Mouse (Mus musculus) layer of hippocampus, adult 8-10 months (tissue): ENCODE data around the gene Smim12. TPM values are rescaled to one million over a fixed set of nuclear protein-coding genes. Genes with fewer than 3 reads are reported as not detected.

Source experiments
- total RNA-seq, 4 experiments: library from RNA; stranded (reverse); gene quantifications; 2 replicates each; pipeline ENCODE4 v1.2.4; 2022

Gene Smim12
- total RNA-seq, 4 experiments from 2014 or later: 53.6 to 54.6 (median 54.1) TPM

Other genes starting within 250 kb of the Smim12 start
- 100 to 1,000 TPM; 208 to 316 (median 265) TPM for gene Sfpq, start 222.5 kb upstream of the Smim12 start, total RNA-seq
- 10 to 100 TPM; 10.6 to 20.5 (median 14.6) TPM for gene Zmym1, start 182.6 kb upstream of the Smim12 start, total RNA-seq
- gene Zmym6, start 166.4 kb upstream of the Smim12 start, total RNA-seq: 10 to 100 TPM; 36.7 to 50.5 (median 39.0) TPM
- 1 to 10 TPM; 3.7 to 6.2 (median 5.4) TPM for gene Tmem35b, start 120.1 kb upstream of the Smim12 start, total RNA-seq
- 100 to 1,000 TPM; 229 to 253 (median 243) TPM for gene Dlgap3, start 74.6 kb upstream of the Smim12 start, total RNA-seq
- 1 to 10 TPM; 1.6 to 4.4 (median 3.2) TPM for gene Gja4, start 70.3 kb downstream of the Smim12 start, total RNA-seq
- under 1 TPM in 3 of 4 experiments, not detected in 1; 0.27 to 0.39 (median 0.39) TPM for gene Gjb3, start 87.1 kb downstream of the Smim12 start, total RNA-seq
- gene Gjb4, start 110.3 kb downstream of the Smim12 start, total RNA-seq: not detected
- not detected for gene Gjb5, start 114.4 kb downstream of the Smim12 start, total RNA-seq